Mouse (Mus musculus): ENCODE measurements around the gene Cacnb4. TPM values are rescaled to one million over a fixed set of nuclear protein-coding genes. Genes with fewer than 3 reads are reported as not detected.

Gene Cacnb4
- polyA plus RNA-seq, 1 experiment from 2014 or later: 2.8 TPM

DNA sequence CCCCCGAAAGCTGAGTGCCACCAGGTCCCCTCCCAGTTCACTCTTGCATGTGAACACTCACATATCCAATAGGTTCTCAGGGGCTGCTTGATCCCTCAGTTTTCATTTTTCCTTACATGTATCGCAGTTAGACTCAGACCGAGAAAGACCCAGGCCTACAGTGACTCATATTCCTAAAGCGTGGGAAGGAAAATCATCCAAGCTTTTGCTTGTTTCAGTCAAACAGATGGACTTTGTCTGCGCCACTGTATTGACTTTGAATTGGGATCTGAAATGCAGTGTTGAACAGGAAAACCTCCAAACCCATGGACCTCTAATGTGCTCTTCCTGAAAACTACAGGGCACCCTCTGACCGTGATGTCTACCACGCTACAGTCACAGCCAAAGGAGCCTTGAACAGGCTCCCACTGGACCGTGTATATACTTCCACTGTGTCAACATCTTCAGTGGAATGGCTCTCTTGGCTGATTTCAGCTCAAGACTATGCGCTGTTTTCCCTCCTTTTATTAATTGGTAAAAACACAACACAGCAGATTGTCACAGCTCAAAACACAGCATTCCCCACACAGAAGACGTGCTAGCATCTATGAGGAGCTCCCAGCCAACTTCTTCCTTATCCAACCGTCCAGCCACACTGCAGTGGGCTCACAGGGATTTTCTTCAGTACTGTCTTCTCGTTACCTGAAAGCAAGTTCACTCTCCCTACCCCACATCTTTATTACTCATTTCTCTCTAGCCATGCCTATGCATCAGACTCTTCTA, 215.2 kb downstream of the Cacnb4 start:
- Histone ChIP-seq H3K4me2 (no peak overlapping the region), H3K9ac (ENCODE audit: low read length) (no peak overlapping the region), H3K36me3 (ENCODE audit: control insufficient read depth, insufficient read depth, low read length) (no peaks in the 10 kb centered on the region), H3K27me3 (ENCODE audit: control insufficient read depth, insufficient read depth, low read length) (no peaks in the 10 kb centered on the region), H3K27ac (ENCODE audit: low read depth, low read length) (no peak overlapping the region), H3K4me3 (ENCODE audit: low read depth, low read length) (no peak overlapping the region), H3K4me1 (ENCODE audit: control insufficient read depth, insufficient read depth, low read length) (no peaks in the 10 kb centered on the region), H3K9me3 (ENCODE audit: control insufficient read depth, low read length) (no peaks in the 10 kb centered on the region)
- DNase-seq (ENCODE audit: low spot score, missing footprints) (no peak), ATAC-seq (ENCODE audit: low FRiP score) (no peak)
- WGBS: 91% methylated on average over 12 of the region's 12 CpGs

- ATAC-seq (ENCODE audit: low FRiP score) (no peak), DNase-seq (ENCODE audit: low spot score, missing footprints) (no peak)
- no peaks in the 10 kb centered on the region for H3K36me3 ChIP-seq (ENCODE audit: control insufficient read depth, insufficient read depth, low read length)
- 85% methylated on average over 7 of the region's 7 CpGs for WGBS
- no peaks in the 10 kb centered on the region for H3K27me3 ChIP-seq (ENCODE audit: control insufficient read depth, insufficient read depth, low read length)
- no peak overlapping the region for H3K4me3 ChIP-seq (ENCODE audit: low read depth, low read length)
- H3K9ac ChIP-seq (ENCODE audit: low read length): no peak overlapping the region
- no peaks in the 10 kb centered on the region for H3K9me3 ChIP-seq (ENCODE audit: control insufficient read depth, low read length)
- no peaks in the 10 kb centered on the region for H3K4me1 ChIP-seq (ENCODE audit: control insufficient read depth, insufficient read depth, low read length)
- H3K4me2 ChIP-seq: no peak overlapping the region
- H3K27ac ChIP-seq (ENCODE audit: low read depth, low read length): no peak overlapping the region
Measured at GRCm38 (mm10) chr2:52455606-52456479, 220.8 kb downstream of the Cacnb4 start.

DNA sequence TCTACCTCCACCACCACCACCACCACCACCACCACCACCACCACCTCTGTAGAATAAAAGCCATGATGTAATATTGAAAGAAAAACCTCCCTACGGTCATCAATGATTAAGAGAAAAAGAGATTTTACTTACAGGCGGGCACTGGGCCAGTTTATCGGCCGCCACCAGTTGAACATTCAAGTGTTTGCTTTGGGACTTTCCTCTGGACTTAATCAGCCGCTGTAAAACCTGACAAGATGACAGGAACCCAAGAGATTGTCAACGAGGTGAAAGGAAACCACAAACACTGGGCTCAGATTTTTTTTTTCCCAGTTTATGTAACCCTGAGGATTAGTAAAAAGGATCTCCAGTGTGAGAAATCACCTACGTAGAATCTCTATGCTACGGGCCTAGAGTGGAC, 226.8 kb downstream of the Cacnb4 start:
- no peaks in the 10 kb centered on the region for H3K27me3 ChIP-seq (ENCODE audit: control insufficient read depth, insufficient read depth, low read length)
- 91% methylated on average over 8 of the region's 8 CpGs for WGBS
- no peak overlapping the region for H3K4me3 ChIP-seq (ENCODE audit: low read depth, low read length)
- H3K27ac ChIP-seq (ENCODE audit: low read depth, low read length): no peak overlapping the region
- ATAC-seq (ENCODE audit: low FRiP score) (no peak), DNase-seq (ENCODE audit: low spot score, missing footprints) (no peak)
- no peaks in the 10 kb centered on the region for H3K9me3 ChIP-seq (ENCODE audit: control insufficient read depth, low read length)
- no peak overlapping the region for H3K4me2 ChIP-seq
- no peaks in the 10 kb centered on the region for H3K4me1 ChIP-seq (ENCODE audit: control insufficient read depth, insufficient read depth, low read length)
- no peaks in the 10 kb centered on the region for H3K36me3 ChIP-seq (ENCODE audit: control insufficient read depth, insufficient read depth, low read length)
- no peak overlapping the region for H3K9ac ChIP-seq (ENCODE audit: low read length)

DNA sequence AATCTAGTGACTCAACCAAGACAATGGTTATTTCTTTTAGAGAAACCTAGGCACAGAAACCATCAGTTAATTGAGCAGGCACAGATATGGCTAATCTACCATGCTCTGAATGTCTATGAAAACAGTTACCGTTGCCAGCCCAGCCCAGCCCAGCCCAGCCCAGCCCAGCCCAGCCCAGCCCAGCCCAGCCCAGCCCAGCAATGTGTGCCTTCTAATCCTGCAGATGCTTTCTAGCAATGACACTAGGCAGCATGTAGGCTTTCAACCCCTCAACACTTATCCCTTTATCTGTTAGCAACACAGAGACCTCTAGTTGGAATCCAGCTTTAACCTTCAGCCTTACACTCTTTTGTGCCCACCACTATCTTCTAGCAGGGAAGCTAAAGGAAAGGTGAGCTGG, 227.7 kb downstream of the Cacnb4 start:
- WGBS: 50% methylated on average over 1 of the region's 1 CpGs
- Histone ChIP-seq H3K27ac (ENCODE audit: low read depth, low read length) (no peak overlapping the region), H3K9me3 (ENCODE audit: control insufficient read depth, low read length) (no peaks in the 10 kb centered on the region), H3K36me3 (ENCODE audit: control insufficient read depth, insufficient read depth, low read length) (no peaks in the 10 kb centered on the region), H3K4me2 (no peak overlapping the region), H3K4me1 (ENCODE audit: control insufficient read depth, insufficient read depth, low read length) (no peaks in the 10 kb centered on the region), H3K4me3 (ENCODE audit: low read depth, low read length) (no peak overlapping the region), H3K27me3 (ENCODE audit: control insufficient read depth, insufficient read depth, low read length) (no peaks in the 10 kb centered on the region), H3K9ac (ENCODE audit: low read length) (no peak overlapping the region)
- DNase-seq (ENCODE audit: low spot score, missing footprints) (no peak), ATAC-seq (ENCODE audit: low FRiP score) (no peak)

- no peaks in the 10 kb centered on the region for H3K4me1 ChIP-seq (ENCODE audit: control insufficient read depth, insufficient read depth, low read length)
- H3K9ac ChIP-seq (ENCODE audit: low read length): no peak overlapping the region
- no peak overlapping the region for H3K4me2 ChIP-seq
- no peaks in the 10 kb centered on the region for H3K9me3 ChIP-seq (ENCODE audit: control insufficient read depth, low read length)
- H3K27me3 ChIP-seq (ENCODE audit: control insufficient read depth, insufficient read depth, low read length): no peaks in the 10 kb centered on the region
- H3K4me3 ChIP-seq (ENCODE audit: low read depth, low read length): no peak overlapping the region
- no peak for DNase-seq (ENCODE audit: low spot score, missing footprints)
- no peaks in the 10 kb centered on the region for H3K36me3 ChIP-seq (ENCODE audit: control insufficient read depth, insufficient read depth, low read length)
- ATAC-seq (ENCODE audit: low FRiP score): no peak
- WGBS: 86% methylated on average over 5 of the region's 5 CpGs
- no peak overlapping the region for H3K27ac ChIP-seq (ENCODE audit: low read depth, low read length)
Measured at GRCm38 (mm10) chr2:52446648-52447047, 230.0 kb downstream of the Cacnb4 start.

DNA sequence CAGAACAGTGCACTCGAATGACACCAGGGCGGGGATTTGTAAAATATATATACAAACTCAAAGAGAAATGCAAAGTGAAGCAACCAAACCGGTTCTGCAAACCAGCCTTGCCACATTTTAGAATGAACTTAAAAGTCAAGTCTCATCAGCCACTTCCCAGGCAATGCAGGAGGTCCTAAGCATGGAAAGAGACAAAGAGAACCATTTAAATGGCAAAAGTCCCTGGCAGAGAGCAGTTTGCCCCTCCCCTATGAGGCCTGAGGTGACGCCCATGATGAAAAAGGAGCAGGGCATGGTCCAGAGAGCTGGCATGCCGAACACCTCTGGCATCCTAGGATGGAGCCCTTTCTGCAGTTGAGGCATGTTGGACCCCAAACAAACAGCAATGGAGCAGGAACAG, 234.5 kb downstream of the Cacnb4 start:
- Histone ChIP-seq H3K9me3 (ENCODE audit: control insufficient read depth, low read length) (no peaks in the 10 kb centered on the region), H3K36me3 (ENCODE audit: control insufficient read depth, insufficient read depth, low read length) (no peaks in the 10 kb centered on the region), H3K4me2 (no peak overlapping the region), H3K4me1 (ENCODE audit: control insufficient read depth, insufficient read depth, low read length) (no peaks in the 10 kb centered on the region), H3K9ac (ENCODE audit: low read length) (no peak overlapping the region), H3K4me3 (ENCODE audit: low read depth, low read length) (no peak overlapping the region), H3K27me3 (ENCODE audit: control insufficient read depth, insufficient read depth, low read length) (no peaks in the 10 kb centered on the region), H3K27ac (ENCODE audit: low read depth, low read length) (no peak overlapping the region)
- no peak for ATAC-seq (ENCODE audit: low FRiP score)
- WGBS: 40% methylated on average over 5 of the region's 5 CpGs
- DNase-seq (ENCODE audit: low spot score, missing footprints): no peak

DNA sequence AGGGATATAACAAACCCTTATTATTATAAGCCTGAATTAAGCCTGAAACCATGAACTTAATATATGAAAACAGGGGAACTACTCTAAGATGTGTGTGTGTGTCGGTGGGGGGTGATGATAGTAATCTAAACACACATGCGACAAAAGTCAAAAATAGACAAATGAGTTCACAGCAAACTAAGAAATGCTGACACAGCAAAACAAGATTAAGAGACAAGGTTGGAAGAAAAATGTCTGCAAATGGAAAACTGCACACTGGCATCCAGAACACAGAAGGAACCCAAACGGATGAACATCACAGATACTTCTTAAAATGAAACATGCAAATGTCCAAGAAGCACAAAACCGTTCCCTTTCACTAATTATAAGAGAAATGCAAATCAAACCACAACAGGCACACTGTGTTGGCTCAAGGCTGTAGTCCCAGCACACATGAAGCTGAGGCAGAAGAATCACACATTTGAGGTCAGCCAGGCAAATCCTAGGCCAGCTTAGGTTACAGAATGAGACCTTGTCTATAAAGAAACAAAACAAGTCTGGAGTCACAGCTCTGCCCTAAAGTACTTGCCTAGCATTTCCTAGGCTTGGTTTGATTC, 236.1 kb downstream of the Cacnb4 start:
- Histone ChIP-seq H3K4me3 (ENCODE audit: low read depth, low read length) (no peak overlapping the region), H3K27me3 (ENCODE audit: control insufficient read depth, insufficient read depth, low read length) (no peaks in the 10 kb centered on the region), H3K4me1 (ENCODE audit: control insufficient read depth, insufficient read depth, low read length) (no peaks in the 10 kb centered on the region), H3K9me3 (ENCODE audit: control insufficient read depth, low read length) (no peaks in the 10 kb centered on the region), H3K9ac (ENCODE audit: low read length) (no peak overlapping the region), H3K4me2 (no peak overlapping the region), H3K36me3 (ENCODE audit: control insufficient read depth, insufficient read depth, low read length) (no peaks in the 10 kb centered on the region), H3K27ac (ENCODE audit: low read depth, low read length) (no peak overlapping the region)
- 89% methylated on average over 4 of the region's 4 CpGs for WGBS
- DNase-seq (ENCODE audit: low spot score, missing footprints) (no peak), ATAC-seq (ENCODE audit: low FRiP score) (no peak)

GRCm38 (mm10) chr2:52438437-52438836, 238.2 kb downstream of the Cacnb4 start:
- DNase-seq (ENCODE audit: low spot score, missing footprints) (no peak), ATAC-seq (ENCODE audit: low FRiP score) (no peak)
- H3K4me1 ChIP-seq (ENCODE audit: control insufficient read depth, insufficient read depth, low read length): no peaks in the 10 kb centered on the region
- no peak overlapping the region for H3K4me2 ChIP-seq
- no peak overlapping the region for H3K9ac ChIP-seq (ENCODE audit: low read length)
- 89% methylated on average over 4 of the region's 4 CpGs for whole genome bisulfite sequencing
- H3K27me3 ChIP-seq (ENCODE audit: control insufficient read depth, insufficient read depth, low read length): no peaks in the 10 kb centered on the region
- no peaks in the 10 kb centered on the region for H3K9me3 ChIP-seq (ENCODE audit: control insufficient read depth, low read length)
- no peak overlapping the region for H3K4me3 ChIP-seq (ENCODE audit: low read depth, low read length)
- no peak overlapping the region for H3K27ac ChIP-seq (ENCODE audit: low read depth, low read length)
- no peaks in the 10 kb centered on the region for H3K36me3 ChIP-seq (ENCODE audit: control insufficient read depth, insufficient read depth, low read length)

DNA sequence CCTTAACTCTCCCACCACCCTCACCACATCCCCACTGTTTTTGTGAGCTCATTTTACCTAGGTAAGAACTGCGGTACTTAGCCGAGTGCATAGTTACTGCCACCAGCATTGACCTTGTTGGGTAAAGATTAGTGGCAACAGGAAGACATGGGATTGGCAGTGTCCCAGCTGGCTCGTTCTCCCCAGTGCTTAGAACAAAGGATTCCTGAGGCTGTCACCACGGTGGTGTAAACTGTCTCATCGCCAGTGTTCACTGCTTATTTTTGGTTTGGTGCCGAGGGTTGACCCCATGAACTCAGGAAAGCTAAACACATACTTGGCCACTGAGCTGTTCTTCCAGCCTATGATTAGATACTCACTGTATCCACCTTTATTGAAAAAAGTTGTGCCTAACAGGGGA, 238.6 kb downstream of the Cacnb4 start:
- WGBS: 75% methylated on average over 6 of the region's 6 CpGs
- Histone ChIP-seq H3K9ac (ENCODE audit: low read length) (no peak overlapping the region), H3K27me3 (ENCODE audit: control insufficient read depth, insufficient read depth, low read length) (no peaks in the 10 kb centered on the region), H3K4me3 (ENCODE audit: low read depth, low read length) (no peak overlapping the region), H3K4me1 (ENCODE audit: control insufficient read depth, insufficient read depth, low read length) (no peaks in the 10 kb centered on the region), H3K36me3 (ENCODE audit: control insufficient read depth, insufficient read depth, low read length) (no peaks in the 10 kb centered on the region), H3K9me3 (ENCODE audit: control insufficient read depth, low read length) (no peaks in the 10 kb centered on the region), H3K27ac (ENCODE audit: low read depth, low read length) (no peak overlapping the region), H3K4me2 (no peak overlapping the region)
- ATAC-seq (ENCODE audit: low FRiP score): no peak
- DNase-seq (ENCODE audit: low spot score, missing footprints): no peak
